ENCODE assay signal across 20 mouse cellular contexts in genomic region chr8:91750096-91750793, GRCm38 (mm10). TPM values are rescaled to one million over a fixed set of nuclear protein-coding genes. Genes with fewer than 3 reads are reported as not detected.
A peak's percentile ranks its signal among the peaks of the same experiment; 100 is the strongest.
DNase-seq lines count a peak whose midpoint lies in the region; ATAC-seq lines count a peak whose summit lies in the region.
"Had no signal": no experiment of that assay in that cellular context is flagged by ENCODE, and none has a peak within 500 bp of the region (broad histone marks: within the 10 kb centered on the region; RNA-seq: fewer than 3 reads in every experiment).

No protein-coding gene starts in this region.

- H3K4me1 ChIP-seq in heart, embryonic 15.5 days (replicated peaks) = peaks cover 17% of the 10 kb centered on the region
- H3K4me1 ChIP-seq in heart, embryonic 10.5 days = peaks cover 45% of the 10 kb centered on the region

- H3K4me3 ChIP-seq in heart, embryonic 15.5 days = no peak overlapping the region
- no peak overlapping the region for H3K4me3 ChIP-seq in heart, embryonic 10.5 days
- H3K4me3 ChIP-seq: heart, adult 2 months; hindbrain, embryonic 13.5 days; layer of hippocampus, adult 2 months; myocyte had no signal

- no peak for DNase-seq in heart, embryonic 10.5 days (ENCODE audit: low spot score)
- peak; percentile 39 for DNase-seq in lung, postnatal 10 days
- no peak for DNase-seq in lung, postnatal 36 days
- peak; percentile 23 to 28 for DNase-seq in gastrocnemius, postnatal 36 days
- DNase-seq in cerebellum, postnatal 25 days = no peak
- DNase-seq in spleen, postnatal 14 days (ENCODE audit: low spot score in 2 of 2) = no peak
- DNase-seq: adrenal gland, adult 8-10 months; cerebellum, adult 2 months; liver; retina, postnatal 1 day; thymus, adult 2 months had no signal

- no peak overlapping the region for H3K9ac ChIP-seq in heart, embryonic 15.5 days
- H3K9ac ChIP-seq: forebrain, postnatal 0 days; hindbrain, embryonic 13.5 days had no signal

- peaks cover 3% of the 10 kb centered on the region; the same call in 1 of the 2 replicates for H3K27me3 ChIP-seq in heart, embryonic 15.5 days
- peaks cover 8% of the 10 kb centered on the region; the same call in 1 of the 2 replicates for H3K27me3 ChIP-seq in heart, embryonic 10.5 days (ENCODE audit: insufficient read depth, poor library complexity, severe bottlenecking)

- no peak for ATAC-seq in heart, embryonic 15.5 days (replicated peaks; ENCODE audit: insufficient number of reproducible peaks, insufficient read depth, low FRiP score, low read depth)
- ATAC-seq: intestine, embryonic 16.5 days had no signal

- WGBS in heart, embryonic 15.5 days = 53% methylated on average over 15 of the region's 15 CpGs
- WGBS in heart, embryonic 10.5 days = 61% methylated on average over 15 of the region's 15 CpGs

- H3K4me2 ChIP-seq in heart, embryonic 15.5 days = peak overlapping the region; percentile 3; the same call in 1 of the 2 replicates
- H3K4me2 ChIP-seq: hindbrain, embryonic 13.5 days had no signal

- H3K36me3 ChIP-seq in heart, embryonic 15.5 days = no peaks in the 10 kb centered on the region
- no peaks in the 10 kb centered on the region for H3K36me3 ChIP-seq in heart, embryonic 10.5 days
- H3K36me3 ChIP-seq: G1E; hindbrain, embryonic 13.5 days had no signal

- intact Hi-C loops in gastrocnemius, postnatal 36 days (cut with DNase I) = no loop called here

- H3K9me3 ChIP-seq in heart, embryonic 15.5 days (replicated peaks) = no peaks in the 10 kb centered on the region
- H3K9me3 ChIP-seq in heart, embryonic 10.5 days = no peaks in the 10 kb centered on the region
- H3K9me3 ChIP-seq: hindbrain, embryonic 13.5 days had no signal

- H3K27ac ChIP-seq in heart, embryonic 15.5 days = no peak overlapping the region
- H3K27ac ChIP-seq in heart, embryonic 10.5 days = no peak overlapping the region
- H3K27ac ChIP-seq: heart, adult 2 months; hindbrain, embryonic 13.5 days; layer of hippocampus, adult 2 months had no signal

RNA-seq across cellular contexts. Expression of gene Irx3, which starts 51.6 kb away (rescaled TPM):
- 13.9 and 17.3 TPM in 2 replicates for polyA plus RNA-seq in heart, embryonic 15.5 days (2015; fragmentation: Nextera tagmentation; extraction: Ambion mirVana)
- polyA plus RNA-seq in heart, embryonic 10.5 days (2016; fragmentation: Nextera tagmentation; extraction: Ambion mirVana) = 13.5 and 13.6 TPM in 2 replicates
- 1 to 10 TPM in 1 of 2 experiments, under 1 TPM in 1; 0.64 to 1.5 TPM for total RNA-seq in gastrocnemius, postnatal 36 days (2021)
- total RNA-seq: neutrophil, adult 5-6 weeks had no signal
- polyA plus RNA-seq: G1E had no signal

Comparison
In these comparisons a context has a peak if more than half of its experiments do, and no peak if none do; other contexts are left out.
1. DNase-seq: peak in lung, postnatal 10 days (single experiment) and gastrocnemius, postnatal 36 days (2 of 2); none in heart, embryonic 10.5 days (single experiment), lung, postnatal 36 days (single experiment), cerebellum, postnatal 25 days (0 of 2) and spleen, postnatal 14 days (0 of 2).